Mouse (Mus musculus) liver, adult (tissue): ENCODE results near the gene Slco2b1.

Experiments
- GATA4 ChIP-seq: IDR thresholded peaks from 2 replicates; pipeline ENCODE4 v1.6.1; 2014; ENCODE audit warnings: mild to moderate bottlenecking, low read length; ENCODE audit not compliant: insufficient replicate concordance

Gene Slco2b1

GRCm38 (mm10) chr7:99626376-99627270, 84.5 kb downstream of the Slco2b1 start, which contains the start of gene Tpbgl:
Tpbgl (minus strand) TSS chr7:99627103.
- TF ChIP-seq GATA4: no peak; the same call in 1 of the 2 replicates

DNA sequence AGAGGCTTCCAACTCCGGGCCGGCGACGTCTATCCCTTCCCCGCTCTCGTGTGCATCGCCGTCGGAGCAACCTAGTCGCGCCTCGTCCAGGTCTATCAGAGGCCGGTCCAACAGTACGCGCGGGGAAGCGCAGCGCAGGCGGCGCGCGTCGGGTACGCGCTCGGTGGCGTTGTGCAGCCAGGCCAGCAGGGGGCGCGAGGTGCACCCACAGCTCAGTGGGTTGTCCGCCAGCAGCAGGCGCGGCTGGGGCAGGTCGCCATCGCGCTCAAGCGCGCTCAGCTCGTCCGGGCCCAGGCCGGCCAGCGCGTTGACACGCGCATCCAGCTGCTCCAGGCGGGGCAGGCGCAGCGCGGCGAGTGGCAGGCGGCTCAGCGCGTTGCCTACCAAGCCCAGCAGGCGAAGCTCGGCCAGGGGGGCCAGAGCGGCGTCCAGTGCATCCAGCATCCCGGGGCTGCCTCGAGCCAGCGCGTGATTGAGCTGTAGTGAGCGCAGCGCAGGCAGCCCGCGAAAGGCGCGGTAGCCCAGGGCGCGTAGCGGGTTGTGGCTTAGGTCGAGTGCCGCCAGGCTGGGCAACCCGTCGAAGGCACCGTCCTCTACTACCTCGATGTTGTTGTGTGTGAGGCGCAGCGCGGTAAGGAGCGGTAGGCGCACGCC, 85.3 kb downstream of the Slco2b1 start:
- TF ChIP-seq GATA4: no peak; the same call in 1 of the 2 replicates

GRCm38 (mm10) chr7:99618860-99619259, 92.3 kb downstream of the Slco2b1 start:
- TF ChIP-seq GATA4: no peak

DNA sequence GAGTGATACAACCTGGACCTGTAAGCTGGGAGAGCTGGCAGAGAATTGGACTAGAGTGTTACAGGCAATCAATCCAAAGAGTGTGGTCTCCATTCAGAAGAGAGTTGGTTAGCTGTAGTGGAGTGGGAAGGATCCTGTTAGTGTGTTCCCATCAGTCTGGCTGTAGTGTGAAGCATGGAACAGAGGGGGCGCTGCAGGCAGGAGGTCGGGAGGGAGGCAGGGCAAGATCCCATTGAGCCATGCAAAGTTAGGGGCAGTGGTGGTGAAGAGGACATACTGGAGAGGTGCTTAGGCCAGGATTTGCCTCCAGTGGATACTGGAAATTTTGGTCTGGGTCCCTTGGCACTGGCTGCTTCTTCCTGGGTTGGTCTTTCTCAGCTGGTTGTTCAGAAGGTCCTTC, 92.9 kb downstream of the Slco2b1 start:
- TF ChIP-seq GATA4: no peak
